Mouse (Mus musculus): ENCODE results near the gene Asb18. TPM values are rescaled to one million over a fixed set of nuclear protein-coding genes. Genes with fewer than 3 reads are reported as not detected.

Gene Asb18
- polyA plus RNA-seq, 1 experiment from 2014 or later, result 0.09 TPM

DNA sequence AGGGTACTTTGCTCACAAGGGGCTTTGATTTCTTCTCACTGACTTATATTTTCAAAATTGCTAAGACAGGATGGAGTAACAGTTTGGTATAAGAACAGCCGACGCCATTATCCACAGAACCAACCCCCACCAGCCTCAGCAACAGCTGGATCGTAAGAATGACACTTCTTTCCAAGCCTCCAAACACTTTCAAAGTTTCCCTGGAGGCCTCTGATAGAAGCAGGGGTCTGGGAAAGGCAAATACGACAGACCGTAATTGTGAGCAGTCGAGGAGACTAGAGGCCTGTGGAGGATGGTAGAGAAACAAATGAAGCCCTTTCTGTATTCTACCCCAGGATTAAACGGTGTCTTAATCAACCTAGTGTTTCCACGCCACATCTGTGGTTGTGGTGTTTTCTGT is 42.6 kb downstream of the Asb18 start:
- no peaks in the 10 kb centered on the region for H3K9me3 ChIP-seq
- H3K36me3 ChIP-seq, result no peaks in the 10 kb centered on the region
- no peak overlapping the region for H3K27ac ChIP-seq
- H3K4me3 ChIP-seq, result no peak overlapping the region
- H3K27me3 ChIP-seq, result peaks cover 49% of the 10 kb centered on the region
- no peak for ATAC-seq (ENCODE audit: insufficient number of reproducible peaks, insufficient read depth, low FRiP score, low TSS enrichment)
- 34% methylated on average over 8 of the region's 8 CpGs for WGBS
- H3K4me1 ChIP-seq, result peaks cover 3% of the 10 kb centered on the region; the same call in 1 of the 2 replicates
- H3K4me2 ChIP-seq (replicated peaks), result no peak overlapping the region
- H3K9ac ChIP-seq, result no peak overlapping the region

DNA sequence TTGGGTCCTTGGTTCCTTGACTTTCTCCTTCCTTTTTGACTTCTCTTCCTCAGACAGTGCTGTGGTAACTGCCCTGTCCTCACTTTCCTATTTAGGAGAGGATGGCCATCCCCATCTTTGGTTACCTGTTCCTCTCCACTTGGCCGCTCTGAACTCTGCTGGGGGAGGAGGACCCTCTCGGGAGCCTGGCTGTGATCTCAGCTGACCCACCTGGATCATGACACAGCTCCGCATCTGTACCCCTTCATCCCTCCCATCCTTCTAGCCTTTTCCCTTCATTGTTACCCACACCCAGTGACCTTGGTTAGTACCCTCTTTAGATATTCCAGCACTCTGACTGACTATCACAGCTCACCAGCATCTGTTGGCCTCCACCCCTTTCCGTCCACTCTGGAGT is 44.8 kb downstream of the Asb18 start:
- H3K9me3 ChIP-seq, result no peaks in the 10 kb centered on the region
- WGBS, result 81% methylated on average over 4 of the region's 4 CpGs
- no peak overlapping the region for H3K9ac ChIP-seq
- no peak overlapping the region for H3K4me2 ChIP-seq (replicated peaks)
- no peak for ATAC-seq (ENCODE audit: insufficient number of reproducible peaks, insufficient read depth, low FRiP score, low TSS enrichment)
- peaks cover 53% of the 10 kb centered on the region for H3K27me3 ChIP-seq
- H3K4me3 ChIP-seq, result no peak overlapping the region
- no peaks in the 10 kb centered on the region for H3K36me3 ChIP-seq
- peaks cover 3% of the 10 kb centered on the region; the same call in 1 of the 2 replicates for H3K4me1 ChIP-seq
- H3K27ac ChIP-seq, result no peak overlapping the region

GRCm38 (mm10) chr1:89969072-89969713 is 45.3 kb downstream of the Asb18 start:
- Histone ChIP-seq H3K36me3 (no peaks in the 10 kb centered on the region), H3K4me1 (peaks cover 3% of the 10 kb centered on the region; the same call in 1 of the 2 replicates), H3K27ac (no peak overlapping the region), H3K9ac (no peak overlapping the region), H3K9me3 (no peaks in the 10 kb centered on the region), H3K27me3 (peaks cover 58% of the 10 kb centered on the region), H3K4me2 (replicated peaks) (peak overlapping the region; percentile 95; the same call in 1 of the 2 replicates), H3K4me3 (peak overlapping the region; percentile 69; the same call in 1 of the 2 replicates)
- 60% methylated on average over 10 of the region's 10 CpGs for WGBS
- ATAC-seq (ENCODE audit: insufficient number of reproducible peaks, insufficient read depth, low FRiP score, low TSS enrichment), result no peak

- Histone ChIP-seq H3K36me3 (no peaks in the 10 kb centered on the region), H3K4me3 (peak overlapping the region; percentile 69), H3K9ac (peak overlapping the region; percentile 68), H3K4me1 (peaks cover 3% of the 10 kb centered on the region; the same call in 1 of the 2 replicates), H3K9me3 (no peaks in the 10 kb centered on the region), H3K4me2 (replicated peaks) (peak overlapping the region; percentile 95), H3K27me3 (peaks cover 60% of the 10 kb centered on the region), H3K27ac (no peak overlapping the region)
- WGBS, result under 1% methylated on average over 94 of the region's 95 CpGs
- no peak for ATAC-seq (ENCODE audit: insufficient number of reproducible peaks, insufficient read depth, low FRiP score, low TSS enrichment)
Observed at GRCm38 (mm10) chr1:89968111-89968851, 46.2 kb downstream of the Asb18 start.

DNA sequence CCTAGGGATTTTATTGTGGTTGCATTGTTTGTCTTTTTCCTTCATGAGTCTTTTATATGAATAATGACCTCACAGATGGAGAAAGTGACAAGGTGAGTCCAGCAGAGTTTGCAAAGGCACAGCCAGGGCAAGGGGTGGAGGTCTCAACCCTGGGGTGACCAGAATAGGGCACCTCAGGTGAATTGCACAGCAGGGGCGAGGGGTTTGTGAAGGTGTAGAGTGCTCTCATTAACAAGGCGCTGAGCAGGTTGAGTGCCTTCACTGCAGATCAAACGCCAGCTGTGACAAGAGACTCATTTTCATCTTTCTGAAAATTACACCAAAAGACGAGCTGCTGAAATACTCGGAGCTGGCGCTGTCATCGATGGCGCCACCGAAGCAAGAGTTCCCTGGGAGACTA is 46.9 kb downstream of the Asb18 start:
- Histone ChIP-seq H3K9me3 (no peaks in the 10 kb centered on the region), H3K27ac (no peak overlapping the region), H3K27me3 (peaks cover 67% of the 10 kb centered on the region), H3K36me3 (no peaks in the 10 kb centered on the region), H3K4me3 (peak overlapping the region; percentile 69; the same call in 1 of the 2 replicates), H3K4me2 (replicated peaks) (peak overlapping the region; percentile 95), H3K9ac (no peak overlapping the region), H3K4me1 (peaks cover 6% of the 10 kb centered on the region; the same call in 1 of the 2 replicates)
- WGBS, result 27% methylated on average over 9 of the region's 9 CpGs
- ATAC-seq (ENCODE audit: insufficient number of reproducible peaks, insufficient read depth, low FRiP score, low TSS enrichment), result no peak

GRCm38 (mm10) chr1:89964426-89964825 is 50.0 kb downstream of the Asb18 start:
- no peaks in the 10 kb centered on the region for H3K9me3 ChIP-seq
- ATAC-seq (ENCODE audit: insufficient number of reproducible peaks, insufficient read depth, low FRiP score, low TSS enrichment), result no peak
- H3K4me2 ChIP-seq (replicated peaks), result no peak overlapping the region
- no peak overlapping the region for H3K27ac ChIP-seq
- WGBS, result 69% methylated on average over 12 of the region's 12 CpGs
- peaks cover 13% of the 10 kb centered on the region; the same call in 1 of the 2 replicates for H3K4me1 ChIP-seq
- H3K9ac ChIP-seq, result no peak overlapping the region
- peaks cover 60% of the 10 kb centered on the region for H3K27me3 ChIP-seq
- no peaks in the 10 kb centered on the region for H3K36me3 ChIP-seq
- H3K4me3 ChIP-seq, result no peak overlapping the region

GRCm38 (mm10) chr1:89963296-89963695 is 51.2 kb downstream of the Asb18 start:
- Histone ChIP-seq H3K9me3 (no peaks in the 10 kb centered on the region), H3K36me3 (no peaks in the 10 kb centered on the region), H3K4me3 (no peak overlapping the region), H3K27me3 (peaks cover 52% of the 10 kb centered on the region), H3K27ac (no peak overlapping the region), H3K4me1 (peaks cover 10% of the 10 kb centered on the region; the same call in 1 of the 2 replicates), H3K9ac (no peak overlapping the region), H3K4me2 (replicated peaks) (no peak overlapping the region)
- no peak for ATAC-seq (ENCODE audit: insufficient number of reproducible peaks, insufficient read depth, low FRiP score, low TSS enrichment)
- WGBS, result 84% methylated on average over 2 of the region's 2 CpGs

- H3K4me1 ChIP-seq, result peaks cover 10% of the 10 kb centered on the region; the same call in 1 of the 2 replicates
- no peak overlapping the region for H3K4me3 ChIP-seq
- H3K36me3 ChIP-seq, result no peaks in the 10 kb centered on the region
- no peak overlapping the region for H3K27ac ChIP-seq
- peaks cover 43% of the 10 kb centered on the region for H3K27me3 ChIP-seq
- ATAC-seq (ENCODE audit: insufficient number of reproducible peaks, insufficient read depth, low FRiP score, low TSS enrichment), result no peak
- no peak overlapping the region for H3K9ac ChIP-seq
- no peaks in the 10 kb centered on the region for H3K9me3 ChIP-seq
- 10% methylated on average over 13 of the region's 13 CpGs for WGBS
- H3K4me2 ChIP-seq (replicated peaks), result peak overlapping the region; percentile 28; the same call in 1 of the 2 replicates
Observed at GRCm38 (mm10) chr1:89962092-89962491, 52.4 kb downstream of the Asb18 start.

GRCm38 (mm10) chr1:89959393-89959792 is 55.1 kb downstream of the Asb18 start:
- no peaks in the 10 kb centered on the region for H3K36me3 ChIP-seq
- H3K4me3 ChIP-seq, result no peak overlapping the region
- H3K4me2 ChIP-seq (replicated peaks), result no peak overlapping the region
- H3K27me3 ChIP-seq, result peaks cover 34% of the 10 kb centered on the region
- no peak for ATAC-seq (ENCODE audit: insufficient number of reproducible peaks, insufficient read depth, low FRiP score, low TSS enrichment)
- H3K27ac ChIP-seq, result no peak overlapping the region
- peaks cover 10% of the 10 kb centered on the region; the same call in 1 of the 2 replicates for H3K4me1 ChIP-seq
- H3K9me3 ChIP-seq, result no peaks in the 10 kb centered on the region
- H3K9ac ChIP-seq, result no peak overlapping the region
- WGBS, result 71% methylated on average over 4 of the region's 4 CpGs

- 4% methylated on average over 16 of the region's 16 CpGs for WGBS
- H3K4me3 ChIP-seq, result no peak overlapping the region
- no peak overlapping the region for H3K27ac ChIP-seq
- peaks cover 11% of the 10 kb centered on the region; the same call in 1 of the 2 replicates for H3K4me1 ChIP-seq
- no peak for ATAC-seq (ENCODE audit: insufficient number of reproducible peaks, insufficient read depth, low FRiP score, low TSS enrichment)
- H3K27me3 ChIP-seq, result peaks cover 74% of the 10 kb centered on the region
- no peaks in the 10 kb centered on the region for H3K9me3 ChIP-seq
- no peak overlapping the region for H3K4me2 ChIP-seq (replicated peaks)
- H3K9ac ChIP-seq, result no peak overlapping the region
- H3K36me3 ChIP-seq, result no peaks in the 10 kb centered on the region
Observed at GRCm38 (mm10) chr1:89943202-89943601, 71.3 kb downstream of the Asb18 start.

DNA sequence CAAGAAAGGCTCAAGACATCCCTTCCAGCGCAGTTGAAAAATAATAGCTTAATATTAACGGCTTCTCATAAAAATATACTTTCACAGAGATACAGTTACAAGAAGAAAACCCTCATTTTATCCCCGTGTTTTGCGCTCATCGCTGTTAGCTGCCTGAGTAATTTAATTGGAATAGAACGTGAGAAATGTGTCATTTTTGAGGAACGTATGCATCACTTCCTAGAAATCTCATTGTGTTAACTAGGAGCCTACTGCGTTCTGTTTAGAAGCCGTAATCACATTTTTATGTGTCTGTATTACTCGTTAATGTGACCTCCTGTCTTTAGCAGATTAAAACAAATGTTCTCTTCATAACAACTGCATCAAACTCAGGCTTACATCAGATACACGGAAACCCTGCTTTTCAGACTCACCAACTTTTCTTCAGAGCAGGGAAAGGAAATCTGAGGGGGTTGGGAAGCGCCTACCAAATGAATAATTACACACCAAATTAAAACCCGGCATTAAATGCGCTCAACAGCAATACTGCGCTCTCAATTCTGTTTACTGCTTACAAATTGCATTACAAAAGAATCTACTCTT is 72.0 kb downstream of the Asb18 start:
- Histone ChIP-seq H3K4me2 (replicated peaks) (peak overlapping the region; percentile 61), H3K27me3 (peaks cover 75% of the 10 kb centered on the region), H3K27ac (no peak overlapping the region), H3K4me1 (peaks cover 11% of the 10 kb centered on the region; the same call in 1 of the 2 replicates), H3K4me3 (no peak overlapping the region), H3K36me3 (no peaks in the 10 kb centered on the region), H3K9ac (no peak overlapping the region), H3K9me3 (no peaks in the 10 kb centered on the region)
- ATAC-seq (ENCODE audit: insufficient number of reproducible peaks, insufficient read depth, low FRiP score, low TSS enrichment), result no peak
- WGBS, result 2% methylated on average over 15 of the region's 15 CpGs

Data from embryonic facial prominence, embryonic 12.5 days (tissue).